Mouse (Mus musculus) forebrain, embryonic 11.5 days (tissue): ENCODE measurements around the gene Sdk2. TPM values are rescaled to one million over a fixed set of nuclear protein-coding genes. Genes with fewer than 3 reads are reported as not detected.

Source experiments
- ATAC-seq: fragments of 200-750 bp; cut with Nextera tagmentation; replicated peaks from 2 replicates; pipeline ENCODE4 v1.8.0; 2017; ENCODE audit warnings: moderate TSS enrichment; ENCODE audit not compliant: low FRiP score
- DNase-seq: peaks from one replicate; pipeline ENCODE4 v3.0.0-alpha.2; 2017; ENCODE audit warnings: low spot score
- H3K27ac ChIP-seq: fragments of 300-500 bp; sonication (generic); 2 replicates; pipeline ENCODE4 v1.5.1; 2014; ENCODE audit warnings: low read depth, low read length
- H3K27me3 ChIP-seq: fragments of 300-500 bp; sonication (generic); 2 replicates; pipeline ENCODE4 v1.6.1; 2014; ENCODE audit warnings: mild to moderate bottlenecking, low read length, mixed read lengths; ENCODE audit not compliant: control insufficient read depth, insufficient read depth
- H3K36me3 ChIP-seq: fragments of 300-500 bp; sonication (generic); 2 replicates; pipeline ENCODE4 v1.6.1; 2014; ENCODE audit warnings: mild to moderate bottlenecking, low read length, moderate library complexity, mixed read lengths; ENCODE audit not compliant: control insufficient read depth, insufficient read depth
- H3K4me1 ChIP-seq: fragments of 300-500 bp; sonication (generic); replicated peaks from 2 replicates; pipeline ENCODE4 v1.6.1; 2014; ENCODE audit warnings: low read length, mixed read lengths; ENCODE audit not compliant: control insufficient read depth, insufficient read depth
- H3K4me2 ChIP-seq: fragments of 300-500 bp; sonication (generic); 2 replicates; pipeline ENCODE4 v1.6.1; 2014; ENCODE audit warnings: low read depth, mild to moderate bottlenecking, low read length, moderate library complexity, mixed read lengths; ENCODE audit not compliant: severe bottlenecking
- H3K4me3 ChIP-seq: fragments of 300-500 bp; sonication (generic); 2 replicates; pipeline ENCODE4 v1.5.1; 2014; ENCODE audit warnings: low read depth, low read length
- H3K9ac ChIP-seq: fragments of 300-500 bp; sonication (generic); 2 replicates; pipeline ENCODE4 v1.6.1; 2014; ENCODE audit warnings: low read length
- H3K9me3 ChIP-seq: fragments of 300-500 bp; sonication (generic); 2 replicates; pipeline ENCODE4 v1.6.1; 2016; ENCODE audit warnings: low read length, mixed read lengths; ENCODE audit not compliant: control insufficient read depth
- WGBS: fragments of 180-500 bp; shearing (Covaris S2); extraction: QIAGEN DNeasy Blood & Tissue Kit; methylation state at CpG from one replicate; pipeline ENCODE4 v1.1.7; 2014; 5-methylcytosine and 5-hydroxymethylcytosine counted together
- polyA plus RNA-seq: library from polyadenylated mRNA; unstranded; fragments of >200 nt; fragmentation: Nextera tagmentation; extraction: Ambion mirVana; gene quantifications from 2 replicates; pipeline ENCODE4 v1.2.1, GENCODE M21; 2014

Gene Sdk2
- polyA plus RNA-seq, 1 experiment from 2014 or later, result 1.5 TPM

DNA sequence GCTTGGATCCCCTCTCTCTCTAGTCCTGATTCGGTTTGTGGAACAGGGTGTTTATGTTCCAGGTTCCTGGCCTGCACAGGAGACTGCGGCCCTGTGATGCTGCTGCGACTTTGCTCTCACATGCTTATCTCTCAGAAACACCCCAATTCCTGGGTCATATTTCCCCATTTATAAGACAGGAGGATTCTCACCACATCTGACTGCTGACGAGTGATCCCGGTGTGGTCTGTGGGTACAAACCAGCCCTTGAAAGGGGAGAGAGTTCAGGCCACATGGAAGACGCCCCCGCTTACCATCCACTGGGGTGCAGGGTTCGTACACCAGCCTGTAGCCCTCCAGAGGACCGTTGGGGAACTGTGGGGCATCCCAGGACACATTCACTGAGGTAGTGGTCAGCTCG is 260.9 kb downstream of the Sdk2 start:
- no peak overlapping the region for H3K4me2 ChIP-seq
- peaks cover 25% of the 10 kb centered on the region for H3K4me1 ChIP-seq
- H3K4me3 ChIP-seq, result no peak overlapping the region
- no peaks in the 10 kb centered on the region for H3K9me3 ChIP-seq
- no peak for ATAC-seq
- no peak overlapping the region for H3K9ac ChIP-seq
- no peak overlapping the region for H3K27ac ChIP-seq
- no peak for DNase-seq
- H3K27me3 ChIP-seq, result no peaks in the 10 kb centered on the region
- no peaks in the 10 kb centered on the region for H3K36me3 ChIP-seq
- 72% methylated on average over 10 of the region's 10 CpGs for WGBS

DNA sequence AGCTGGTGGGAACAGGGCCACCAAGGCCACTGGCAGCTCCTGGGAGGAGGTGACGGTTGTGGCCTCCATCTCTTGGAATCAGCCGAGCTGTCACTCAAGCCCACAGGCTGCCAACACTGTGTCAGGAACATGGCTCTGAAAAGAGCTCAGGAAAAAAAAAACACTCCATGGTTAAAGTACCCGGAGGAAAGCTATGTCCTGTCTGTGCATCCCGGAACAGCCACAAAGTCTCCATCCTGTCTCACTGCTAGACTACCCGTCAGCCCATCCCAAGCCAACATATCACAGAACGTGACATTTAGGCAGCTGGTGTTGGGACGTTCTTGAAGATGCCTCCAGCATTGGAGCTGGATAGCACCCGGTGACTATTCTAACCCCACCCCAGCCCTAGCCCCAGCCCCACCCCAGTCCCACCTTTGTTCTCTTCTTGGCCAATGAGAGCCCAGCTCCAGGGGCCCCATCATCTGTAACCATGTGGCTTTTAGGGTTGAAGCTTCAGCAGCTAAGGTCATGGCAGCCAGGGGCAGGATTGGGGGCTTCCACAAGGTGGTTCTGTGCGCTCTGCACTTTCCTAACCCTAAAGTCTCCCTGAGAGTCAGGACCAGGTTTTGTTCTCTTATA is 263.4 kb downstream of the Sdk2 start:
- H3K9ac ChIP-seq, result no peak overlapping the region
- H3K4me1 ChIP-seq, result peaks cover 15% of the 10 kb centered on the region
- H3K9me3 ChIP-seq, result no peaks in the 10 kb centered on the region
- no peaks in the 10 kb centered on the region for H3K27me3 ChIP-seq
- ATAC-seq (no peak), DNase-seq (no peak)
- H3K27ac ChIP-seq, result no peak overlapping the region
- WGBS, result 75% methylated on average over 9 of the region's 9 CpGs
- no peak overlapping the region for H3K4me2 ChIP-seq
- H3K36me3 ChIP-seq, result no peaks in the 10 kb centered on the region
- H3K4me3 ChIP-seq, result no peak overlapping the region

DNA sequence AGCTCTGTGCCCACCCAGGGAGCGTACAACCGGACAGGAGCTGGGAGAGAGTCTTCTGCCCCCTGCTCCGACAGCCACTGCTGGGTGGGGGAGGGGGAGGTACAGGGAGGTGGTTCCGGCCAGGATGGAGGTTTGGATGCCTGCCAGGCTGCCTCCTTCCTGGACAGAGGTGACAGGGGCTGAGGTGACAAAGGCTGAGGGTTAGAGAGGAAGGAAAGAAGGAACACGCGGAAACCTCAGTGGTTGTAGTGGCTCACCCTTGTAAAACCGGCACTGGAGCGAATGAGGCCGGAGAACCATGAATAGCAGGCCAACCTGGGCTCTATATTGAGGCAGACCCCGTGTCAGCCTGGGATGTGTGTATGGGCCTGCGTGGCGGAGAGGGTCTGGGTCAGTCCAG is 264.4 kb downstream of the Sdk2 start:
- H3K4me3 ChIP-seq, result no peak overlapping the region
- DNase-seq, result no peak
- H3K27ac ChIP-seq, result no peak overlapping the region
- no peak overlapping the region for H3K9ac ChIP-seq
- no peaks in the 10 kb centered on the region for H3K9me3 ChIP-seq
- ATAC-seq, result no peak
- H3K4me1 ChIP-seq, result peaks cover 23% of the 10 kb centered on the region
- H3K27me3 ChIP-seq, result no peaks in the 10 kb centered on the region
- 60% methylated on average over 12 of the region's 12 CpGs for WGBS
- no peak overlapping the region for H3K4me2 ChIP-seq
- H3K36me3 ChIP-seq, result no peaks in the 10 kb centered on the region

DNA sequence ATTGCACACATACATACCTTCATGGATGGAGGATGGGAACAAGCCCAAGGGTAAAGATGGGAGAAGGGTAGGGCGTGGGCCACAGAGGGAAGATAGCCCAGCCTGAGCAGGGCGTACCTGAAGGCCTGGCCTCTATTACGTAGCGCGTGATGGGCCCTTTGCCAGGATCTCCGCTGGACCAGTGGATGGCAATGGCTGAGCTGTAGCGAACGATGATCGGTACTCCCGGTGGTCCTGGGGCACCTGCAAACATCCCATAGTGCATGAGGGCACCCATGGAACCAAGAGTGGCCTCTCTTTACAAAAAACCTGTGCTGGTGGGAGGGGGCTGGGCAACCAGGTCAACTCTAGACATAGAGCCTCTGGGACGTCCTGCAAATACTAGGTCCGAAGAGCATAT is 266.8 kb downstream of the Sdk2 start:
- no peaks in the 10 kb centered on the region for H3K36me3 ChIP-seq
- no peak overlapping the region for H3K9ac ChIP-seq
- peaks cover 22% of the 10 kb centered on the region for H3K4me1 ChIP-seq
- H3K9me3 ChIP-seq, result no peaks in the 10 kb centered on the region
- no peak overlapping the region for H3K4me2 ChIP-seq
- DNase-seq (no peak), ATAC-seq (no peak)
- no peak overlapping the region for H3K4me3 ChIP-seq
- no peaks in the 10 kb centered on the region for H3K27me3 ChIP-seq
- no peak overlapping the region for H3K27ac ChIP-seq
- WGBS, result 95% methylated on average over 12 of the region's 12 CpGs

DNA sequence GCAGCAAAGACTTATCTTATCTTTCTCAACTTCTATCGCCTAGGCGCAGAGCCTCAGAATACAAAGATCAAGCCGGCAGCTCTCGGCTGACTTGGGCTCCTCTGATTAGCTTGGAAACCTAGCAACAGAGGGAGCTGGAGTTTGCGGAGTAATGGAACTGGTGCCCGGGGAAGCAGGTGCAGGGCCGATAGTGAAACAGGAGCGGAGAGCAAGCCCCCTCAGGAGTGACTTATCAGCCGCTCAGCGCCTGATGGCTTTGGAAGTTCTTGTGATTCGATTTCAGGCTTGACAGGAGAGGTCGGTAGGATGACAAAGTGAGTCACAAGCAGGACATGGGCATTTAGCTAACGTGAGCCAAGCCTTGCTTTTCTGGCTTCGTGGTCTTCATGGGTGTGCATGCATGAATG is 267.8 kb downstream of the Sdk2 start:
- ATAC-seq (no peak), DNase-seq (no peak)
- H3K4me1 ChIP-seq, result peaks cover 22% of the 10 kb centered on the region
- no peak overlapping the region for H3K4me3 ChIP-seq
- no peak overlapping the region for H3K27ac ChIP-seq
- no peak overlapping the region for H3K9ac ChIP-seq
- no peaks in the 10 kb centered on the region for H3K27me3 ChIP-seq
- 56% methylated on average over 14 of the region's 14 CpGs for WGBS
- no peak overlapping the region for H3K4me2 ChIP-seq
- H3K36me3 ChIP-seq, result no peaks in the 10 kb centered on the region
- no peaks in the 10 kb centered on the region for H3K9me3 ChIP-seq

DNA sequence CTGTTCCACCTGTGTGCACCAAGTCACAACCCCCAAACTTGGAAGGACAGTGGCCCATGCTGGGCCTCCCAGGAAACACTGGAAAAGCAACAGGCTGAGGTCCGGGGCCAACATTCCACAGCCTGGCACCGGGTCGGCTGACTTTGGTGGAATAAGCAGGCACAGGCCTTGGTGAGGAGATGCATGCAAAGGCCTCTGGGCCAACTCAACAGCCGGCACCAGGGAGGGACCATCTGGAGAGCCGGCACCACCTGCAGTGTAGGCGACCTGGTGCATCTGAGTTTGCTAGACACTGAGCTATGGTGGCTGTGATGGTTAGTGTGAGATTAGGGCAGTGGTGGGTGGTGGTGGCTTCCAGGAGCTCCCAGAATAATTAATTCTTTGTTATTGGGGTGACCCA is 268.8 kb downstream of the Sdk2 start:
- H3K4me2 ChIP-seq, result no peak overlapping the region
- WGBS, result 72% methylated on average over 6 of the region's 6 CpGs
- H3K4me1 ChIP-seq, result peaks cover 22% of the 10 kb centered on the region
- no peaks in the 10 kb centered on the region for H3K9me3 ChIP-seq
- H3K36me3 ChIP-seq, result no peaks in the 10 kb centered on the region
- no peak overlapping the region for H3K4me3 ChIP-seq
- H3K27me3 ChIP-seq, result no peaks in the 10 kb centered on the region
- H3K27ac ChIP-seq, result peak overlapping the region; percentile 0; the same call in 1 of the 2 replicates
- ATAC-seq, result 0 out of 2 replicates have a peak, but pooled peaks have one; percentile 1
- peak overlapping the region; percentile 5; the same call in 1 of the 2 replicates for H3K9ac ChIP-seq
- no peak for DNase-seq

DNA sequence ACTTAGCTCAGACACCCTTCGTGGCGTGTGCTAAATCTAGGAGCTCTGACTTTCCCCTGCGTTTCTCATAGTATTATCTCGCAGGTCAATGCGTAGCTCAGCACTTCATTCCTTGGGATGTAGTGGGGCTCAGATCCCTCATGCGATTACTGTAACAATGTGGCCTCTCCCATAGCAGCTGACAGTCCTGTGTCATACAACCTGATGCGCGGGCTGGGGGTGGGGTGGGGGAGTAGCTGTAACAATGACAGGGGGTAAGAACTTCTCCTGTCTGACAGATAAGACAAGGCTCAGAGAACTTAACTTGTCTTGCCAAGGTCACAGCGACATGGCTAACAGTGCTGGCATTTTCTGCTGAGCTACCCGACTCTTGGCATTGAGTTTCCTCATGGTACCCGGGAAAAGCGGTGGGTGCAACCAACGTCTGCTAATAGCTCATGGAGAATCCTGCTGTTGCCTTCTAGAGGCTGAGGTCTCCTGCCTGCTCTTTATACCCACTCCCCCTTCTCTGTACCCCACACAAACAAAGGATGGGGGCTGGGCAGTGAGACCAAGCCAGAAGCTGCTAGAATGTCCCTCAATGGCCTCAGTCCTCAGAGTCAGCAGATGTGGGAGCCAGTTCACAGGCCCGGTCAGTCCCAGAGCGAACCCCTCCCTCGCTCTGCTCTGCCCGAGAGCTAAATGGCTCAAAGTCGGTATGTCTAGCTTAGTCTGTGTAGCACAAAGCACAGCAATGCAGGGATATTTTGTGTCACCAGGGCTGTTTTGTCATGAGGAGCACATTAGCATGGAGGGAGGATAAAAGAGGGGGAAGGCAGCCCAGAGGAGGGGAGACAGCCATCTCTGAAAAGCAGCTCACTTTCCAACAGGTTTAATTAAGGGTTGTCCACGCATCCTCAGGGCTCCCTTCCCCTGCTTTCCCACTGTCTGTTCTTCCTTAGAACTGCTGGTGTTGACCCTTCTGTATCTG is 269.5 kb downstream of the Sdk2 start:
- Histone ChIP-seq H3K27me3 (no peaks in the 10 kb centered on the region), H3K27ac (peak overlapping the region; percentile 0; the same call in 1 of the 2 replicates), H3K4me1 (peaks cover 18% of the 10 kb centered on the region), H3K4me2 (no peak overlapping the region), H3K9me3 (no peaks in the 10 kb centered on the region), H3K4me3 (no peak overlapping the region), H3K36me3 (no peaks in the 10 kb centered on the region), H3K9ac (peak overlapping the region; percentile 5; the same call in 1 of the 2 replicates)
- 52% methylated on average over 19 of the region's 19 CpGs for WGBS
- DNase-seq (peak; percentile 51), ATAC-seq (peak; percentile 51)

DNA sequence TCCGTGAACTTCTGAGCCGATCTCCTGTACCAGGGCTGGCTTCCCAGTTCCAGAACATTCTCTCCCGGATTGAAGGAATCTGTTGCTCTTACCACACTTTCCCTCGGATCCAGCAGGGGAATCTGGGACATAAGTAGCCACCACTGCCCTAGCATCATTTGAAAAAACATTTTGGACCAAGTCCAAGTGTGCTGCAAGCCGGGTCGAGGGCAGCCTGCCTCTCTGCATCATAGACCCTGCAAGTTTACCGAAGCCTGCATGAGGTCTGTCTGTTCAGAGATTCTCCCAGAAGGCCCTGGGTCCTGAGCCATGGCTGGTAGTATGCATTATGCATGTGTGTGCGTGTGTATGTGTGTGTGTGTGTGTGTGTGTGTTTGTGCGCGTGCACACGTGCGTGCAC is 271.0 kb downstream of the Sdk2 start:
- H3K27me3 ChIP-seq, result no peaks in the 10 kb centered on the region
- DNase-seq (peak; percentile 49), ATAC-seq (no peak)
- H3K4me2 ChIP-seq, result no peak overlapping the region
- H3K9me3 ChIP-seq, result no peaks in the 10 kb centered on the region
- H3K9ac ChIP-seq, result no peak overlapping the region
- WGBS, result 89% methylated on average over 12 of the region's 12 CpGs
- peaks cover 30% of the 10 kb centered on the region for H3K4me1 ChIP-seq
- no peak overlapping the region for H3K4me3 ChIP-seq
- no peaks in the 10 kb centered on the region for H3K36me3 ChIP-seq
- H3K27ac ChIP-seq, result no peak overlapping the region
